Mouse (Mus musculus) heart, postnatal 0 days (tissue): ENCODE measurements around the gene Setd5.

Experiments
- CTCF ChIP-seq: IDR thresholded peaks from 2 replicates; pipeline ENCODE4 v1.5.1; 2016; ENCODE audit warnings: antibody characterized with exemption, control low read depth, low read depth
- EP300 ChIP-seq: IDR thresholded peaks from 2 replicates; pipeline ENCODE4 v1.6.1; 2016; ENCODE audit warnings: antibody characterized with exemption, low read depth

DNA sequence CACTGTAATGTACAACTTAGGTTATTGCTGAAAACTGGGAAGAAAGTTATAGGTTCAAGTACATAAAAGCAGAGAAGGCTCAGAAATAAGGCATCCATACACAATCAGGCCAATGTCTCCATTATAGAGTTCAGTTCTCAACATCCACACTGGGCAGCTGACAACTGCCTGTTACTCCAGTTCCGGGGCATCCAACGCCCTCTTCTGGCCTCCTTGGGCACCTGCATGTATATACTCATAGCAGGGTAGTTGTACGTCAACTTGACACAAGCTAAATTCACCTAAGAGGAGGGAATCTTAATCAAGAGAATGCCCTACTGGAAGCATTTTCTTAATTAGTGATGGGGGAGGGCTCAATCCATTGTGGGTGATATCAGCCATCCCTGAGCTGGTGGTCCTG, 45.0 kb upstream of the Setd5 start:
- TF ChIP-seq CTCF (no peak), EP300 (no peak)
